Mouse (Mus musculus): Measurements from ENCODE around the gene Mettl5.

DNA sequence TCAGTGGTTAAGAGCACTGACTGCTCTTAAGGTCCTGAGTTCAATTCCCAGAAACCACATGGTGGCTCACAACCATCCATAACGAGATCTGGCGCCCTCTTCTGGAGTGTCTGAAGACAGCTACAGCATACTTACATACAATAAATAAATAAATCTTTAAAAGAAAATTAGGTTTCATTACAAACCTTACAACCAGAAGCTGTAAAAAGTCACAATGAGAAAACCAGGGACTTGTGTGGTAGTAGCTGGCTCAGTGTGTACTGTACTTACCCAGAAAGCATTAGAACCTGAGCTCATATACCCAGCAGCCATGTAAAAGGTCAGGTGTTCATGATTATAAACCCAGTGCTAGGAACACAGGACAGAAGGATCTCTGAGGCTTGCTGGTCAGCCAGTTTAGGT is 1.4 kb downstream of the Mettl5 start:
- TF ChIP-seq CTCF (IDR thresholded peaks at IDR 0.05; ENCODE audit: low read depth) (no peak), EP300 (IDR thresholded peaks at IDR 0.05; ENCODE audit: low read depth) (no peak)
